Mouse (Mus musculus) heart, postnatal 36 days (tissue): ENCODE results near the gene Ccr9. TPM values are rescaled to one million over a fixed set of nuclear protein-coding genes. Genes with fewer than 3 reads are reported as not detected.
A peak's percentile ranks its signal among the peaks of the same experiment; 100 is the strongest.
"Not testable (repeated sequence)": the region's sequence is repeated elsewhere in the genome, so short reads cannot be mapped to it uniquely, and the experiment has no call there.

ENCODE experiments used
- DNase-seq, 2 experiments: peaks; one replicate each; pipeline ENCODE4 v3.0.0; 2021 to 2022
- intact Hi-C: fragments of 180-260 bp; cut with DNase I; formaldehyde crosslinking; loops from one replicate; pipeline ENCODE4 v1.15.1; 2025
- total RNA-seq, 2 experiments: library from RNA; stranded (reverse); gene quantifications; 2 replicates each; pipeline ENCODE4 v1.2.3; 2021

The Ccr9 gene
- not detected for total RNA-seq

GRCm38 (mm10) chr9:123678327-123679105, at the start of gene Ccr9, which contains the start of gene Slc6a20a:
TSS of gene Ccr9 (plus strand) at chr9:123678439.
TSS of gene Slc6a20a (minus strand) at chr9:123678885.
- intact Hi-C loops, result no loop called here
- DNase-seq, result no peak

GRCm38 (mm10) chr9:123631666-123632065, 46.6 kb upstream of the Ccr9 start:
- intact Hi-C loops, result no loop called here
- no peak for DNase-seq

- intact Hi-C loops, result no loop called here
- no peak for DNase-seq
These were observed 46.0 kb upstream of the Ccr9 start, which contains the start of gene Slc6a20b for GRCm38 (mm10) chr9:123632281-123632680. TSS of gene Slc6a20b (minus strand) at chr9:123632565.

GRCm38 (mm10) chr9:123632993-123633392, 45.2 kb upstream of the Ccr9 start:
- DNase-seq, result no peak
- intact Hi-C loops, result no loop called here

GRCm38 (mm10) chr9:123636771-123637170, 41.5 kb upstream of the Ccr9 start:
- intact Hi-C loops, result loop anchor here (5.0 kb wide), 2 partner anchors 71 to 161 kb away; no protein-coding TSS in a partner anchor
- DNase-seq, result no peak

- DNase-seq, result no peak
- intact Hi-C loops, result loop anchor here (5.0 kb wide), 2 partner anchors 69 to 159 kb away; no protein-coding TSS in a partner anchor
These were observed 40.0 kb upstream of the Ccr9 start for GRCm38 (mm10) chr9:123638231-123638630.

GRCm38 (mm10) chr9:123638668-123639089, 39.6 kb upstream of the Ccr9 start:
- peak in 1 of 2 experiments; percentile 11 for DNase-seq
- intact Hi-C loops, result loop anchor here (5.0 kb wide), 2 partner anchors 69 to 159 kb away; no protein-coding TSS in a partner anchor

- no peak for DNase-seq
- intact Hi-C loops, result no loop called here
These were observed 38.1 kb upstream of the Ccr9 start for GRCm38 (mm10) chr9:123640106-123640505.

GRCm38 (mm10) chr9:123649785-123650511, 28.3 kb upstream of the Ccr9 start:
- no peak for DNase-seq

GRCm38 (mm10) chr9:123651369-123651768, 26.9 kb upstream of the Ccr9 start:
- intact Hi-C loops, result no loop called here
- DNase-seq, result no peak

More at GRCm38 (mm10) chr9:123649785-123650511, 28.3 kb upstream of the Ccr9 start:
- intact Hi-C loops, result no loop called here

- intact Hi-C loops, result no loop called here
- DNase-seq, result no peak
These were observed 20.8 kb upstream of the Ccr9 start for GRCm38 (mm10) chr9:123657457-123657856.

GRCm38 (mm10) chr9:123658981-123659380, 19.3 kb upstream of the Ccr9 start:
- intact Hi-C loops, result no loop called here

GRCm38 (mm10) chr9:123659986-123660676, 18.1 kb upstream of the Ccr9 start:
- intact Hi-C loops, result loop anchor here (5.0 to 10.0 kb wide), 2 partner anchors 48 to 135 kb away; no protein-coding TSS in a partner anchor
- not testable (repeated sequence) for DNase-seq

More at GRCm38 (mm10) chr9:123658981-123659380, 19.3 kb upstream of the Ccr9 start:
- DNase-seq, result no peak

- intact Hi-C loops, result loop anchor here (10.0 kb wide), 1 partner anchor 129 kb away; no protein-coding TSS in a partner anchor
- peak; percentile 14 to 46 for DNase-seq
These were observed 12.6 kb upstream of the Ccr9 start for GRCm38 (mm10) chr9:123665645-123666044.

GRCm38 (mm10) chr9:123679198-123679597, 959 bp downstream of the Ccr9 start:
- no peak for DNase-seq
- intact Hi-C loops, result no loop called here

- intact Hi-C loops, result no loop called here
- no peak for DNase-seq
These were observed 5.5 kb downstream of the Ccr9 start for GRCm38 (mm10) chr9:123683704-123684103.

- intact Hi-C loops, result no loop called here
- no peak for DNase-seq
These were observed 8.0 kb downstream of the Ccr9 start for GRCm38 (mm10) chr9:123686206-123686605.

- intact Hi-C loops, result no loop called here
- DNase-seq, result no peak
These were observed 10.0 kb downstream of the Ccr9 start for GRCm38 (mm10) chr9:123688227-123688626.

GRCm38 (mm10) chr9:123695634-123696302, 17.5 kb downstream of the Ccr9 start:
- DNase-seq, result no peak
- intact Hi-C loops, result no loop called here

GRCm38 (mm10) chr9:123701822-123702221, 23.6 kb downstream of the Ccr9 start:
- intact Hi-C loops, result no loop called here
- no peak for DNase-seq
